Mouse (Mus musculus) forebrain, embryonic 13.5 days (tissue): ENCODE data around the gene Astn1. TPM values are rescaled to one million over a fixed set of nuclear protein-coding genes. Genes with fewer than 3 reads are reported as not detected.

Source experiments
- ATAC-seq: fragments of 200-750 bp; cut with Nextera tagmentation; 2 replicates; pipeline ENCODE4 v1.8.0; 2017
- H3K27ac ChIP-seq: fragments of 300-500 bp; sonication (generic); 2 replicates; pipeline ENCODE4 v1.5.1; 2015; ENCODE audit warnings: inconsistent platforms, mild to moderate bottlenecking, moderate library complexity
- H3K27me3 ChIP-seq: fragments of 300-500 bp; sonication (generic); 2 replicates; pipeline ENCODE4 v1.6.1; 2015; ENCODE audit warnings: mild to moderate bottlenecking, inconsistent platforms
- H3K36me3 ChIP-seq: fragments of 300-500 bp; sonication (generic); 2 replicates; pipeline ENCODE4 v1.6.1; 2015; ENCODE audit warnings: mild to moderate bottlenecking, inconsistent platforms; ENCODE audit not compliant: poor library complexity, severe bottlenecking
- H3K4me1 ChIP-seq: fragments of 300-500 bp; sonication (generic); 2 replicates; pipeline ENCODE4 v1.6.1; 2015; ENCODE audit warnings: inconsistent platforms
- H3K4me2 ChIP-seq: fragments of 300-500 bp; sonication (generic); 2 replicates; pipeline ENCODE4 v1.6.1; 2015; ENCODE audit warnings: inconsistent platforms, mild to moderate bottlenecking, moderate library complexity
- H3K4me3 ChIP-seq: fragments of 300-500 bp; sonication (generic); 2 replicates; pipeline ENCODE4 v1.5.1; 2015; ENCODE audit warnings: mild to moderate bottlenecking, inconsistent platforms
- H3K9ac ChIP-seq: fragments of 300-500 bp; sonication (generic); 2 replicates; pipeline ENCODE4 v1.6.1; 2015; ENCODE audit warnings: mild to moderate bottlenecking, inconsistent platforms
- H3K9me3 ChIP-seq: fragments of 300-500 bp; sonication (generic); replicated peaks from 2 replicates; pipeline ENCODE4 v1.6.1; 2016; ENCODE audit warnings: inconsistent platforms
- WGBS: fragments of 180-500 bp; shearing (Covaris S2); methylation state at CpG from one replicate; pipeline ENCODE4 v1.1.7; 2015; 5-methylcytosine and 5-hydroxymethylcytosine counted together
- polyA plus RNA-seq: library from polyadenylated mRNA; unstranded; fragments of >200 nt; fragmentation: Nextera tagmentation; extraction: Ambion mirVana; gene quantifications from 2 replicates; pipeline ENCODE4 v1.2.1, GENCODE M21; 2015

Gene Astn1
- polyA plus RNA-seq, 1 experiment from 2014 or later, result 24.7 TPM

DNA sequence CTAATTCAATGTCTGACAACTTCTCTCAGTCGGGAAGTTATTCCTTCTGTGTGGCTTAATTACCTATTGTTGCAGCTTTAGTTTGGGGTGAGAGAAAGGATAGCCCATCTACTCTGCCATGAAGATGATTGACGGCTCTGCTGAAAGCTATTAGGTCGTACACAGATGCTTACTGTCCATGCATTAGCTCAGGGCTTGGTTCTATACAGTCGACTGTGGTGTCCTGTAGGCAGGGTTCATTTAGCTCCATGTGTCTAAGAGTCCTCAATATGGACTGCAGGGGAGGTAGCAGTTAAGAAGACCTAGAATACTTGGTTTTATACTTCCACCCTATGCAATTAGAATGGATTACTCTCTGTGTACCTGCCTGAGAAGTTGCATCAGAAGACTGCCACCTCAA, 138.1 kb downstream of the Astn1 start:
- H3K4me2 ChIP-seq, result no peak overlapping the region
- H3K27ac ChIP-seq, result no peak overlapping the region
- no peak overlapping the region for H3K4me3 ChIP-seq
- peaks cover 13% of the 10 kb centered on the region for H3K36me3 ChIP-seq
- H3K9ac ChIP-seq, result no peak overlapping the region
- ATAC-seq, result no peak
- no peaks in the 10 kb centered on the region for H3K27me3 ChIP-seq
- 0 out of 2 replicates have a peak, but pooled peaks cover 8% of the 10 kb centered on the region for H3K4me1 ChIP-seq
- WGBS, result 58% methylated on average over 4 of the region's 4 CpGs
- H3K9me3 ChIP-seq, result no peaks in the 10 kb centered on the region

DNA sequence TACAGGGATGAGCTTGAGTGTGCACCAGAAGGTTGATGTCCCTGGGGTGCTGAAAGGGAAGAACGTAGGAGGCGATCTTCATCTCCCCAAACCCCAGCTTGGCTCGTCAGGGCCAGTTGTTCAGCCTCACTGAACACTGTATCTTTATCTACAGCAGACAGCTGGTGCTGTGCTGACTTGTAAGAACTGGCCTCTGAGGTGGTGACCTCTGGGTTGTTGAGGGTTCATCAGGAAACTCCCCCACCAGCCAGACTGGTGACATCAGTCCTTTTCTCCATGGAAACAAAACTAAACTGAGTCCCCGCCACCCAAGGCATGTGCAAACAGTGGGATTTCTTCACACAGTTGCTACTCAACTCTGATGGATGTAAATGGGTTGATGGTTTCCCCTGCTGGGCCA, 138.9 kb downstream of the Astn1 start:
- ATAC-seq, result no peak
- no peaks in the 10 kb centered on the region for H3K9me3 ChIP-seq
- no peak overlapping the region for H3K4me2 ChIP-seq
- H3K36me3 ChIP-seq, result peaks cover 22% of the 10 kb centered on the region
- WGBS, result 75% methylated on average over 4 of the region's 4 CpGs
- no peaks in the 10 kb centered on the region for H3K27me3 ChIP-seq
- 0 out of 2 replicates have a peak, but pooled peaks cover 8% of the 10 kb centered on the region for H3K4me1 ChIP-seq
- no peak overlapping the region for H3K4me3 ChIP-seq
- H3K9ac ChIP-seq, result no peak overlapping the region
- H3K27ac ChIP-seq, result no peak overlapping the region

DNA sequence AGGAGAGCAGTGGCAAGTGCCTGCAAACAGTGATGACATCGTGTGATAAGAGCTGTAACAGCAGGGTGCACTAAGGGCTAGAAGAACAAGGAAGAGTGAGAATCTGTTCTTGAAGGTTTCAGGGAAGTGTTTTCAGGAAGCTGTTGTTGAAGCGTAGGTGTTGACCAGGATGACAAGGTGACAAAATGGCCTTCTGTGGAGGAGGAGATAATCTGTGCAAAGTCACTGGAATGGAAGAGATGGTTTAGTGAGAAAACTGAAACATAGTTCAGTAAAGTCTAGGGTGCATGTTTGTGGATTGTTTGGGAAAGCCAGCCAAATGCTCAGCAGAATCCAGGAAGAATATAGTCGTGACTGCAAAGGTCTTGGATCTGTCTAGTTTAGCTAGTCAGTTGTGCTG, 145.5 kb downstream of the Astn1 start:
- Histone ChIP-seq H3K4me1 (no peaks in the 10 kb centered on the region), H3K4me2 (no peak overlapping the region), H3K9ac (no peak overlapping the region), H3K9me3 (no peaks in the 10 kb centered on the region), H3K4me3 (no peak overlapping the region), H3K36me3 (peaks cover 60% of the 10 kb centered on the region), H3K27ac (no peak overlapping the region), H3K27me3 (no peaks in the 10 kb centered on the region)
- WGBS, result 75% methylated on average over 3 of the region's 3 CpGs
- no peak for ATAC-seq

DNA sequence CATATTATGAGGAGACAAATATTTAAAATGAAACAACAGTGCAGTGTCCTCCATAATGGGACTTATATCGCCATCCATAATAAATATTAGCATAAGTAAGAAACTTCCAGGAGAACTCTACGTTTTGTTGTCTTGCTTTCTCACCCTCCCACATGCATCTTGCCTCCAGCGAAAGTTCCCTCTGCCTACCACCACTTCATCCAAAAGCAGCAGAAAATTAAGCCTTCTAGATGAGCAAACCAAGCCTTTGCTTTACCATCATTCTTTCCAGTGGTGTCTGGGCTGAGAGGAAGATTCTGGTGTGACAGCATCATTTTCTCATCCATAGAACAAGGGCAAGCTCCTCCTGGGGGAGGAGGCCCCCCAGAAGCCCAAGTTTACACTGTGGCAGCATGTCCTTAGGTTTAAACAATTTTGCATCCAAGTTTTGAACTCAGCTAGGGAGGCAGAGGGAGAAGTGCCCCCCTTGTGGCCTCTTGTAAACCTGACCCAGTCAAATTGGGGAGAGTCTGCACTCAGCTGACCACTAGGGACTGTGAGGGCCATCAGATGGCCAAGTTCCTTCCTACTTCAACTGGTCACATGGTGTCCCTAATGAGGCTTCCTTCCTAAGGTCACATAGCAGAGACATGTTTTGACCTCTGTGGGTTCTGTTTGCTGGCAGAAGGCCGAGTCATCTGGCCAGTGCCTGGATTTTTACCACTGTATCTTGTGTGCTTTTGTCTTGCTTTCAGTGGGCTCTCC, 147.2 kb downstream of the Astn1 start:
- no peaks in the 10 kb centered on the region for H3K27me3 ChIP-seq
- no peaks in the 10 kb centered on the region for H3K9me3 ChIP-seq
- 90% methylated on average over 4 of the region's 4 CpGs for WGBS
- no peak overlapping the region for H3K9ac ChIP-seq
- peaks cover 72% of the 10 kb centered on the region for H3K36me3 ChIP-seq
- no peaks in the 10 kb centered on the region; the same call in 1 of the 2 replicates for H3K4me1 ChIP-seq
- H3K4me2 ChIP-seq, result no peak overlapping the region
- no peak overlapping the region for H3K4me3 ChIP-seq
- no peak overlapping the region for H3K27ac ChIP-seq
- ATAC-seq, result no peak

DNA sequence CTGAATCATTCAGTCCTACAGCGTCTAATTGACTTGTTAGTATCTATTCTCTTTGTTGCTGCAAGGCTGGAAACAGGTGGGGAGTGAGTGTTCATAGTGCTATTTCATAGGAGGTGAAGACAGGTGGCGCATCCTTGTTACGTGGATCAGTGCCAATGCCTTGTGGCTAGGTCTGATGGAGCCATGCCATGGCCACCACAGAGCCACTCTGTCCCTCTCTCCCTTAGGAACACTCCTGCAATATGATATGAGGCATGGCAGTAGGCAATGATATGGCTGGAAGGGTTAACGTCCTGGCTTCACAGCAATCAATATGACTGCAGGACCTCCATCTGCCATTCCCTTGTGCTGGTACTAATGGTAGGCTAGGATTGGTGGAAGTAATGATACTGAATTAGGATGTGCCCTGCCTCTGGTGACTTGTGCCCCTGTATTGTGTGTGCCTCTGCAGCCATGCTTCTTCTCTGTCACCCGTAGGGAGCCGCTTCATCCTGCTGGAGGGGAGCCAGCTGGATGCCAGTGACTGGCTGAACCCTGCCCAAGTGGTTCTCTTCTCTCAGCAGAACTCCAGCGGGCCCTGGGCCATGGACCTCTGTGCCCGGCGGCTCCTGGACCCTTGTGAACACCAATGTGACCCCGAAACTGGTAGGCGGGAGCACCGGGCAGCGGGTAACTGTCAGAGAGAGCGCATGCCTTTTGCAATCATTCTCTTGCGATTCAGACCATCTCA, 148.6 kb downstream of the Astn1 start:
- Histone ChIP-seq H3K4me2 (no peak overlapping the region), H3K4me1 (no peaks in the 10 kb centered on the region; the same call in 1 of the 2 replicates), H3K9ac (no peak overlapping the region), H3K9me3 (no peaks in the 10 kb centered on the region), H3K4me3 (no peak overlapping the region), H3K36me3 (peaks cover 73% of the 10 kb centered on the region), H3K27me3 (no peaks in the 10 kb centered on the region), H3K27ac (no peak overlapping the region)
- WGBS, result 93% methylated on average over 15 of the region's 15 CpGs
- no peak for ATAC-seq

DNA sequence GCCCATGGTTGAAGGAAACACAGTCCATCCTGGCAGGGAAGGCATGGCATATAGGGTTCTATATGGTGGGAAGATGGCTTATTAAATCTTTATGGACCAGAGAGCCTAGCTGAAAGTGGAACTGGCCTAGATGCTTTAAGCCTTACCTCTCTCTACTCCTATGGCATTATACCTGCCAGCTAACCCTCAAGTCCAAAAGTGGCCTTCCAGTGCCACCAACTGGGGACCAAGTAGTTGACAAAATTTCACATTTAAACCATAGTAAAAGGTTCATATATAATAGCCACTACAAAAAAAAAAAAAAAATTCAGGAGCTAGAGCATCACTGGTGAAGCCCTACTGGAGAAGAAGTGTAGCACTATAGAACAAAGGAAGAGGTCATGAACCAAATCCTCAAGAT, 150.0 kb downstream of the Astn1 start:
- Histone ChIP-seq H3K27me3 (no peaks in the 10 kb centered on the region), H3K4me1 (no peaks in the 10 kb centered on the region; the same call in 1 of the 2 replicates), H3K9me3 (no peaks in the 10 kb centered on the region), H3K36me3 (peaks cover 74% of the 10 kb centered on the region), H3K4me2 (no peak overlapping the region), H3K27ac (no peak overlapping the region), H3K4me3 (no peak overlapping the region), H3K9ac (no peak overlapping the region)
- no peak for ATAC-seq

DNA sequence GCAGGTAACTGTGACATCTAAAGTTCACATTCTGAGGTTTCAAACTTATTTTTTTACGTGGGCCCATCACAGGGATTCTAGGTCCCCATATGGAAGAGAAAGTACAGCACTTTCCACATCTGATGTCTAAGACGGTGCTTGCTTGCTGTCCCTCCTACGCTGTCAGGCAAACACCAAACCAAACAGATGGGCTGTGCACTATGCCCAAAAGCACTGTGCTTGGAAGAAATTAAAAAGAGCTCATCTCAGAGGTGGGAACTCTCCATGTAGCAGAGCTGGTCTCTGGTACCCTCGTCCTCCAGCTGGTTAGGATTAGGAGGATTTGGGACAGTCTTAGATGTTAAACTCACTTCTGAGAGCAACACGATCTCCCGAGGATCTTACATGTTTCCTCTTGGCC, 150.6 kb downstream of the Astn1 start:
- H3K36me3 ChIP-seq, result peaks cover 74% of the 10 kb centered on the region
- 83% methylated on average over 6 of the region's 6 CpGs for WGBS

DNA sequence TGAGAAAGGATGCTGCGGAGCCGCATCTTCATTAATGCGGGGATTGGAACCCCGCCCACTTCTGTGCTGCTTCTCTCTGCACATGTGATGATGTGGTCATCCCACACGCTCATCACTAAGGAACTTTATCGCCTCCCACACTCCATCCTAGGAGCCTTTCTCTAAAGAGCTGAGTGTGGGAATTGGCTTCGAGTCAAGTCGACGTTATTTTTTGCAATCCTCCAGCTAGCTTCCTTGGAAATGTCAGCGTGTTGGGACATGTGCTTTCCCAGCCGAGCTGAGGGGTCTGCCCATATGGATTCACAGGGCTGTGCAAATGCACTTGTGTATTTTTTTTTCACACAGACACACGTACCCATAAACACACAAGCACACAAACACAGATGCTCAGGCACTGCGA, 151.5 kb downstream of the Astn1 start:
- Histone ChIP-seq H3K4me3 (no peak overlapping the region), H3K27ac (no peak overlapping the region), H3K36me3 (peaks cover 72% of the 10 kb centered on the region), H3K27me3 (no peaks in the 10 kb centered on the region), H3K4me2 (no peak overlapping the region), H3K4me1 (no peaks in the 10 kb centered on the region; the same call in 1 of the 2 replicates), H3K9ac (no peak overlapping the region), H3K9me3 (no peaks in the 10 kb centered on the region)
- 88% methylated on average over 13 of the region's 13 CpGs for WGBS
- peak; percentile 47; the same call in 1 of the 2 replicates for ATAC-seq

More for the DNA sequence above, 150.6 kb downstream of the Astn1 start:
- H3K9ac ChIP-seq, result no peak overlapping the region
- no peaks in the 10 kb centered on the region; the same call in 1 of the 2 replicates for H3K4me1 ChIP-seq
- no peak overlapping the region for H3K4me2 ChIP-seq
- ATAC-seq, result no peak
- H3K27ac ChIP-seq, result no peak overlapping the region
- no peaks in the 10 kb centered on the region for H3K9me3 ChIP-seq
- H3K27me3 ChIP-seq, result no peaks in the 10 kb centered on the region
- no peak overlapping the region for H3K4me3 ChIP-seq

DNA sequence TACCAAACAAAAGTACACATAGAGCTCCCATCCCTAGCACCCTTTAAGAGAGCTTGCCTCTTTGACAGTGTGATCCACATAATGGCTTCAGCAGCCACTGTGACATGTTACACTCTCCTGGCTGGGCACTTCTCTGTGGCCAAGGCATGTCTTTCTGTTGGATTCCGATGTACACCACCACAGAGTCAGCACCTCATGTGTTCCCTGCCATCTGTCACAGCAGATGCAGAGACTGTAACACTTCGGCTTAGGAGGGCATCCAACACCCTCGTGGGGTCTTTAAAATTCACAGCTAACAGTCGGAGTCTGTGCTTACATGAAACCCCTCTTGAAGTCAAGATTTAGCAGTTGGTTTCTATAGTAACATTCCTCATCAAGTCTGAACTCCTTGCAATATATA, 154.5 kb downstream of the Astn1 start:
- Histone ChIP-seq H3K4me1 (no peaks in the 10 kb centered on the region; the same call in 1 of the 2 replicates), H3K36me3 (peaks cover 59% of the 10 kb centered on the region), H3K9ac (no peak overlapping the region), H3K27ac (no peak overlapping the region), H3K4me2 (no peak overlapping the region), H3K9me3 (no peaks in the 10 kb centered on the region), H3K27me3 (no peaks in the 10 kb centered on the region), H3K4me3 (no peak overlapping the region)
- peak; percentile 71 for ATAC-seq
- WGBS, result 62% methylated on average over 4 of the region's 4 CpGs

DNA sequence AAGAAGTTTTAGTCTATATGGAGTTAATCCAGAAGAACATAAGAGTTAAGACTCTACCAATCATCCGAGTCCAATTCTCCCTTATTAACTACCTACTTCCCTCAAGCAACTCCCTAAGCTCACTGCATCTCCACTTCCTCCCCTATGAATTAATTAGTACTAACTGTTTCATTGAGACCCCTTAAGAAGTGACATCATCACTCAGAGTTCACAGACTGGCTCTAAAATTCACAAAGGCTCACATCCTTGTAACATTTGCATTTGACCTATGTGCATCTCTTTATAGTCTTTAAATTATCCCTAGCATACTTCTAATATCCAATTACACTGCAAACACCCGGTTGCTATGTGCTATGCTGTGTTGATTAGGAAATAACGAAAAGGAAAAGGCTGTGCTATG, 174.1 kb downstream of the Astn1 start:
- 25% methylated on average over 3 of the region's 3 CpGs for WGBS
- Histone ChIP-seq H3K9me3 (no peaks in the 10 kb centered on the region), H3K9ac (no peak overlapping the region), H3K4me1 (peaks cover 10% of the 10 kb centered on the region), H3K27ac (no peak overlapping the region), H3K4me2 (no peak overlapping the region), H3K4me3 (no peak overlapping the region), H3K27me3 (no peaks in the 10 kb centered on the region), H3K36me3 (peaks cover 12% of the 10 kb centered on the region)
- no peak for ATAC-seq

DNA sequence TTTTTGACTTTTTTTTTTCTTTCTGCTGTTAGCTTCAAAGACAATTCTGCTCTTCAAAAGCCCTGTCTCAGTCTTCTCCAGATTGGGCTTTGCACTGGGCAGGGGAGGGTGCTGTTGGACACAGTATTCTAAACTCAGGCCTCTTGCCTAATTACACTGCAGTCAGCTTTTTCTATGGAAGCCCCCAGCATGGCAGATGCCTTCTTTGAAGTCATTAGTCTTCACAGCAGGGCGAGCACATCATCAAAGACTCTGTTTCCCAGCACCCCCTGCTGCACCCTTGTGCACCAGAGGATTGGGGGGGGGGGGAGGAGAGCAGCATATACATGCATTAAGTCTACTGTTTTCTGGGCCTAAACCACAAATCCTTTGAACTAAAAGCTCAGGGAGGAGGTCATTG, 174.8 kb downstream of the Astn1 start:
- whole genome bisulfite sequencing, result 10% methylated on average over 1 of the region's 1 CpGs
- Histone ChIP-seq H3K9ac (no peak overlapping the region), H3K36me3 (peaks cover 12% of the 10 kb centered on the region), H3K9me3 (no peaks in the 10 kb centered on the region), H3K4me3 (no peak overlapping the region), H3K27ac (no peak overlapping the region), H3K27me3 (no peaks in the 10 kb centered on the region), H3K4me1 (peaks cover 10% of the 10 kb centered on the region), H3K4me2 (no peak overlapping the region)
- ATAC-seq, result peak; percentile 38; the same call in 1 of the 2 replicates

DNA sequence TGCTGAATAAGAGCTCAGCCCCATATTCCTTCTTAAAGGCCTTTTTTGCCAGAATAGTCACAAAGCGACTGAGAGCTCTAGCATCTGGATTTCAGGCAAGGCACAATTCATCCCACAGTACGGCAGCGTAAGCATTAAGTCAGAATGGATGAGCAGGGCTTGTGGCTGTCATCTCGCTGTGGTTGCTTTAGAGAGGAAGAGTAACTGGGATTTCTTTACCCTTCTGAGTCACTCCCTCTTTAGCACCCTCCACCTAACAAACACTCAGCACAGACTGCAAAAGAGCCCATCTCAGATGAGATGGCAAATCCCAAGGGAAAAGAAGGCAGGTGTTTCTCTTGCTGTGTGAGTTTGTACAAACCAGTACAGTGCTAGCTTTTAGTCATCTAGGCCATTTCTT, 183.0 kb downstream of the Astn1 start:
- Histone ChIP-seq H3K36me3 (peaks cover 15% of the 10 kb centered on the region; the same call in 1 of the 2 replicates), H3K4me3 (no peak overlapping the region), H3K4me1 (peaks cover 28% of the 10 kb centered on the region), H3K4me2 (no peak overlapping the region), H3K27ac (no peak overlapping the region), H3K9ac (no peak overlapping the region), H3K27me3 (no peaks in the 10 kb centered on the region), H3K9me3 (no peaks in the 10 kb centered on the region)
- 77% methylated on average over 4 of the region's 4 CpGs for WGBS
- ATAC-seq, result no peak
